Mouse (Mus musculus): ENCODE measurements around the gene Tmc5. TPM values are rescaled to one million over a fixed set of nuclear protein-coding genes. Genes with fewer than 3 reads are reported as not detected.

Gene Tmc5
- total and polyA plus RNA-seq, 3 experiments: not detected

DNA sequence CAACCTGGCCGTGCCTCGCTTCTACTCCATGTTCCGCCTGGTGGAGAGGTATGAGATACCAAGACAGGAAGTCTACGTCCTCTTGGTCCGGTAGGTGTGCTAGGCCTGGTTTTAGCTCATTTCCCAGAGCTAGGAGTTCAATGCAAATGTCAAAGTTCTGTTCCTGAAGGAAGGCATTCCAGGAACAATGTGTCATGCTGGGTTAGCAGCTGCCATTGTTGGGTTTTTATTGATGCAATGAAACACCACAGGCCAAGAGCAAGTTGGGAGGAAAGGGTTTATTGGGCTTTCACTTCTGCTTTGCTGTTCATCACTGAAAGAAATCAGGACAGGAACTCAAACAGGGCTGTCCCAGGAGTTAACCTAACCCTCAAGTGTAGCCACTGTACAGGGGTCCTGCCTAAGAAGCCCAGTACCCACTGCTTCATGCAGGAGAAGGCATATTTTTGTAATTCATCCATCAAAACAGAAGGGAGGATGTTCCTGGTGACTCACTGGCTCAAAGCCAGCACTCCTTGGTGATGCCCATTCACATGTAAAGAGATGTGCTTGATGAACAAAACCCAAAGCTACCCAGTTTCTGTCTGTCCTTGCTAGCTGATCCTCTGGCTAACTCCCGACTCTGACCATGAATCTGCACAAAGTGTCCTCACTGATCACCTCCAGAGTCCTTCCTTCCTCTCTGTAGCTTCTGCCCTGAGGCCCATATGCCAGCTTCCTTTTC lies 55.6 kb downstream of the Tmc5 start:
- Histone ChIP-seq H3K4me1 (ENCODE audit: control insufficient read depth in 1 of 2, insufficient read depth in 2 of 2, low read length in 2 of 2) (no peaks in the 10 kb centered on the region), H3K27me3 (ENCODE audit: control insufficient read depth in 1 of 2, insufficient read depth in 2 of 2, low read length in 2 of 2) (no peaks in the 10 kb centered on the region), H3K79me2 (ENCODE audit: control insufficient read depth, insufficient read depth, low read length, poor library complexity) (no peaks in the 10 kb centered on the region), H3K36me3 (ENCODE audit: control insufficient read depth in 1 of 2, insufficient read depth in 2 of 2, low read length in 2 of 2) (no peaks in the 10 kb centered on the region), H3K27ac (ENCODE audit: control insufficient read depth, low read depth, low read length) (no peak overlapping the region), H3K9me3 (replicated peaks; ENCODE audit: insufficient read depth, low read length) (no peaks in the 10 kb centered on the region), H3K9ac (ENCODE audit: control insufficient read depth, low read depth, low read length, poor library complexity, severe bottlenecking) (no peak overlapping the region), H3K4me3 (ENCODE audit: control insufficient read depth in 1 of 2, insufficient read depth in 1 of 2, low read depth in 2 of 2, low read length in 2 of 2) (no peak overlapping the region)
- no peak for DNase-seq (ENCODE audit: low read depth, low spot score)
- no peak for TF ChIP-seq MAX (IDR thresholded peaks at IDR 0.05; ENCODE audit: low read length)
- no peak for TF ChIP-seq GATA1 (IDR thresholded peaks at IDR 0.05; ENCODE audit: low read depth, low read length)
- no peak for TF ChIP-seq MXI1 (IDR thresholded peaks at IDR 0.05; ENCODE audit: low read depth, low read length)
- TF ChIP-seq KAT2A (conservative IDR thresholded peaks at IDR 0.05; ENCODE audit: low read depth, low read length): no peak
- no peak for TF ChIP-seq ELF1 (IDR thresholded peaks at IDR 0.05; ENCODE audit: low read depth, low read length)
- no peak for TF ChIP-seq CTCF (IDR thresholded peaks at IDR 0.05 in 2 of 3, conservative IDR thresholded peaks at IDR 0.05 in 1 of 3; ENCODE audit: control insufficient read depth in 1 of 3, insufficient read depth in 1 of 3, low read depth in 2 of 3, low read length in 3 of 3, poor library complexity in 1 of 3, severe bottlenecking in 1 of 3)
- TF ChIP-seq MAFK (IDR thresholded peaks at IDR 0.05; ENCODE audit: borderline replicate concordance, low read depth, low read length): no peak
- no peak for TF ChIP-seq POLR2AphosphoS5 (IDR thresholded peaks at IDR 0.05; ENCODE audit: borderline replicate concordance, low read depth, low read length)
- no peak for TF ChIP-seq CHD2 (IDR thresholded peaks at IDR 0.05; ENCODE audit: low read length)

DNA sequence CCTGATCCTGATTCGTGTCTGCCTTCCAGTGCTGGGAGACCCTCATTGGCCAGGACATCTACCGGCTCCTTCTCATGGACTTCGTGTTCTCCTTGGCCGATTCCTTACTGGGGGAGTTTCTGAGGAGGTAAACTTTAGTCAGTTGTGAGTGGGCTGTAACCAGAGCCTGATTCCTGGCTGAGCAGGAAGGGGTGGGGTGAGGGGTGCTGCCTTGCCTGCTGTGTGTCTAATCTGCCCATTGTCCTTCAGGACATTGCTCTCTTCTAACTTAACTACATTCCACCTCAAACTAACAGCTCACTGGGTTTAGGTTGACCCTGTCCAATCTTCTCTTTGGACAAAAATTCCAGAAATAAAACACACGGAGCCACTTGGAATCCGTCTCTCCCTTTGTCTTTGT lies 59.6 kb downstream of the Tmc5 start:
- Histone ChIP-seq H3K9me3 (replicated peaks; ENCODE audit: insufficient read depth, low read length) (no peaks in the 10 kb centered on the region), H3K4me1 (ENCODE audit: control insufficient read depth in 1 of 2, insufficient read depth in 2 of 2, low read length in 2 of 2) (no peaks in the 10 kb centered on the region), H3K36me3 (ENCODE audit: control insufficient read depth in 1 of 2, insufficient read depth in 2 of 2, low read length in 2 of 2) (no peaks in the 10 kb centered on the region), H3K27ac (ENCODE audit: control insufficient read depth, low read depth, low read length) (no peak overlapping the region), H3K27me3 (ENCODE audit: control insufficient read depth in 1 of 2, insufficient read depth in 2 of 2, low read length in 2 of 2) (no peaks in the 10 kb centered on the region), H3K9ac (ENCODE audit: control insufficient read depth, low read depth, low read length, poor library complexity, severe bottlenecking) (no peak overlapping the region), H3K79me2 (ENCODE audit: control insufficient read depth, insufficient read depth, low read length, poor library complexity) (no peaks in the 10 kb centered on the region), H3K4me3 (ENCODE audit: control insufficient read depth in 1 of 2, insufficient read depth in 1 of 2, low read depth in 2 of 2, low read length in 2 of 2) (no peak overlapping the region)
- no peak for DNase-seq (ENCODE audit: low read depth, low spot score)
- TF ChIP-seq ZC3H11A (IDR thresholded peaks at IDR 0.05; ENCODE audit: low read depth, low read length) (no peak), ZKSCAN1 (IDR thresholded peaks at IDR 0.05; ENCODE audit: low read depth, low read length) (no peak), MAZ (IDR thresholded peaks at IDR 0.05; ENCODE audit: low read depth, low read length) (no peak), POLR2A (IDR thresholded peaks at IDR 0.05; ENCODE audit: control insufficient read depth in 1 of 2, insufficient read depth in 1 of 2, low read depth in 1 of 2, low read length in 2 of 2, poor library complexity in 1 of 2) (no peak), BHLHE40 (IDR thresholded peaks at IDR 0.05; ENCODE audit: borderline replicate concordance, low read depth, low read length) (no peak), CHD1 (IDR thresholded peaks at IDR 0.05; ENCODE audit: low read depth, low read length) (no peak), KAT2A (conservative IDR thresholded peaks at IDR 0.05; ENCODE audit: low read depth, low read length) (no peak), JUND (IDR thresholded peaks at IDR 0.05; ENCODE audit: low read depth, low read length) (no peak), USF2 (IDR thresholded peaks at IDR 0.05; ENCODE audit: borderline replicate concordance in 1 of 2, insufficient read depth in 1 of 2, low read depth in 1 of 2, low read length in 2 of 2) (no peak), POLR2AphosphoS5 (IDR thresholded peaks at IDR 0.05; ENCODE audit: borderline replicate concordance, low read depth, low read length) (no peak), SMC3 (IDR thresholded peaks at IDR 0.05; ENCODE audit: low read depth, low read length) (no peak), NRF1 (IDR thresholded peaks at IDR 0.05; ENCODE audit: insufficient read depth, low read depth, low read length, poor library complexity, severe bottlenecking) (no peak), ETS1 (IDR thresholded peaks at IDR 0.05; ENCODE audit: low read depth, low read length) (no peak), MAFK (IDR thresholded peaks at IDR 0.05; ENCODE audit: borderline replicate concordance, low read depth, low read length) (no peak), TAL1 (IDR thresholded peaks at IDR 0.05; ENCODE audit: low read length) (no peak), MYC (IDR thresholded peaks at IDR 0.05; ENCODE audit: low read depth, low read length) (no peak)
